Mouse (Mus musculus) heart, embryonic 11.5 days (tissue): ENCODE results near the gene Fbrsl1. TPM values are rescaled to one million over a fixed set of nuclear protein-coding genes. Genes with fewer than 3 reads are reported as not detected.

ENCODE experiments used
- ATAC-seq: fragments of 200-750 bp; cut with Nextera tagmentation; replicated peaks from 2 replicates; pipeline ENCODE4 v1.8.0; 2017; ENCODE audit warnings: moderate library complexity; ENCODE audit not compliant: insufficient number of reproducible peaks, low FRiP score, low TSS enrichment
- H3K27ac ChIP-seq: fragments of 300-500 bp; sonication (generic); 2 replicates; pipeline ENCODE4 v1.5.1; 2014; ENCODE audit warnings: mild to moderate bottlenecking, low read depth, low read length
- H3K27me3 ChIP-seq: fragments of 300-500 bp; sonication (generic); 2 replicates; pipeline ENCODE4 v1.6.1; 2014; ENCODE audit warnings: mild to moderate bottlenecking, low read length, mixed read lengths; ENCODE audit not compliant: control insufficient read depth, insufficient read depth
- H3K36me3 ChIP-seq: fragments of 300-500 bp; sonication (generic); 2 replicates; pipeline ENCODE4 v1.6.1; 2014; ENCODE audit warnings: mild to moderate bottlenecking, low read length, moderate library complexity, mixed read lengths; ENCODE audit not compliant: control insufficient read depth, insufficient read depth
- H3K4me1 ChIP-seq: fragments of 300-500 bp; sonication (generic); 2 replicates; pipeline ENCODE4 v1.6.1; 2014; ENCODE audit warnings: low read length; ENCODE audit not compliant: control insufficient read depth, insufficient read depth
- H3K4me2 ChIP-seq: fragments of 300-500 bp; sonication (generic); 2 replicates; pipeline ENCODE4 v1.6.1; 2014; ENCODE audit warnings: mild to moderate bottlenecking, moderate library complexity
- H3K4me3 ChIP-seq: fragments of 300-500 bp; sonication (generic); 2 replicates; pipeline ENCODE4 v1.5.1; 2014; ENCODE audit warnings: low read depth, low read length
- H3K9ac ChIP-seq: fragments of 300-500 bp; sonication (generic); 2 replicates; pipeline ENCODE4 v1.6.1; 2014; ENCODE audit warnings: mild to moderate bottlenecking, low read depth, low read length, moderate library complexity
- H3K9me3 ChIP-seq: fragments of 300-500 bp; sonication (generic); replicated peaks from 2 replicates; pipeline ENCODE4 v1.6.1; 2016; ENCODE audit warnings: low read length; ENCODE audit not compliant: control insufficient read depth
- WGBS: fragments of 180-500 bp; shearing (Covaris S2); extraction: QIAGEN DNeasy Blood & Tissue Kit; methylation state at CpG from one replicate; pipeline ENCODE4 v1.1.7; 2014; ENCODE audit not compliant: insufficient replicate concordance; 5-methylcytosine and 5-hydroxymethylcytosine counted together
- polyA plus RNA-seq: library from polyadenylated mRNA; unstranded; fragments of >200 nt; fragmentation: Nextera tagmentation; extraction: Ambion mirVana; gene quantifications from 2 replicates; pipeline ENCODE4 v1.2.1, GENCODE M21; 2014

Fbrsl1 gene
- polyA plus RNA-seq, 1 experiment from 2014 or later = 8.1 TPM

- Histone ChIP-seq H3K9me3 (no peaks in the 10 kb centered on the region), H3K36me3 (no peaks in the 10 kb centered on the region), H3K4me2 (no peak overlapping the region), H3K4me3 (no peak overlapping the region), H3K9ac (no peak overlapping the region), H3K27ac (no peak overlapping the region), H3K27me3 (peaks cover 30% of the 10 kb centered on the region), H3K4me1 (no peaks in the 10 kb centered on the region)
- no peak for ATAC-seq
- WGBS = 59% methylated on average over 5 of the region's 5 CpGs
Observed at GRCm38 (mm10) chr5:110486674-110487334, 38.5 kb upstream of the Fbrsl1 start.

GRCm38 (mm10) chr5:110484711-110485110 is 36.4 kb upstream of the Fbrsl1 start:
- WGBS = 68% methylated on average over 3 of the region's 3 CpGs
- Histone ChIP-seq H3K4me1 (no peaks in the 10 kb centered on the region), H3K9ac (no peak overlapping the region), H3K9me3 (no peaks in the 10 kb centered on the region), H3K27ac (no peak overlapping the region), H3K27me3 (peaks cover 42% of the 10 kb centered on the region), H3K4me3 (no peak overlapping the region), H3K36me3 (no peaks in the 10 kb centered on the region), H3K4me2 (no peak overlapping the region)
- ATAC-seq = no peak

- no peak overlapping the region for H3K4me2 ChIP-seq
- no peak overlapping the region for H3K9ac ChIP-seq
- H3K27ac ChIP-seq = no peak overlapping the region
- ATAC-seq = no peak
- 49% methylated on average over 8 of the region's 8 CpGs for WGBS
- H3K27me3 ChIP-seq = peaks cover 25% of the 10 kb centered on the region
- H3K9me3 ChIP-seq = no peaks in the 10 kb centered on the region
- H3K4me3 ChIP-seq = no peak overlapping the region
- no peaks in the 10 kb centered on the region for H3K4me1 ChIP-seq
- H3K36me3 ChIP-seq = no peaks in the 10 kb centered on the region
Observed at GRCm38 (mm10) chr5:110479228-110479627, 30.9 kb upstream of the Fbrsl1 start.

GRCm38 (mm10) chr5:110474156-110474555 is 25.9 kb upstream of the Fbrsl1 start:
- no peaks in the 10 kb centered on the region for H3K36me3 ChIP-seq
- H3K4me2 ChIP-seq = no peak overlapping the region
- no peak overlapping the region for H3K9ac ChIP-seq
- 67% methylated on average over 11 of the region's 11 CpGs for WGBS
- ATAC-seq = no peak
- peaks cover 5% of the 10 kb centered on the region for H3K27me3 ChIP-seq
- no peaks in the 10 kb centered on the region for H3K9me3 ChIP-seq
- H3K27ac ChIP-seq = no peak overlapping the region
- H3K4me3 ChIP-seq = no peak overlapping the region
- H3K4me1 ChIP-seq = no peaks in the 10 kb centered on the region

GRCm38 (mm10) chr5:110472834-110473233 is 24.5 kb upstream of the Fbrsl1 start:
- no peaks in the 10 kb centered on the region for H3K4me1 ChIP-seq
- no peak overlapping the region for H3K4me3 ChIP-seq
- H3K27me3 ChIP-seq = peaks cover 5% of the 10 kb centered on the region

GRCm38 (mm10) chr5:110471981-110472476 is 23.7 kb upstream of the Fbrsl1 start:
- H3K27ac ChIP-seq = no peak overlapping the region
- no peak overlapping the region for H3K4me2 ChIP-seq
- no peak overlapping the region for H3K4me3 ChIP-seq
- H3K27me3 ChIP-seq = peaks cover 5% of the 10 kb centered on the region
- no peaks in the 10 kb centered on the region for H3K36me3 ChIP-seq
- no peaks in the 10 kb centered on the region for H3K9me3 ChIP-seq
- whole genome bisulfite sequencing = 48% methylated on average over 5 of the region's 5 CpGs
- no peak overlapping the region for H3K9ac ChIP-seq
- H3K4me1 ChIP-seq = no peaks in the 10 kb centered on the region
- no peak for ATAC-seq

More at GRCm38 (mm10) chr5:110472834-110473233, 24.5 kb upstream of the Fbrsl1 start:
- no peak for ATAC-seq
- Histone ChIP-seq H3K9ac (no peak overlapping the region), H3K36me3 (no peaks in the 10 kb centered on the region), H3K9me3 (no peaks in the 10 kb centered on the region), H3K4me2 (no peak overlapping the region), H3K27ac (no peak overlapping the region)
- WGBS = 38% methylated on average over 1 of the region's 1 CpGs

- Histone ChIP-seq H3K36me3 (no peaks in the 10 kb centered on the region), H3K4me3 (no peak overlapping the region), H3K4me2 (no peak overlapping the region), H3K27ac (no peak overlapping the region), H3K9ac (no peak overlapping the region), H3K27me3 (peaks cover 5% of the 10 kb centered on the region; the same call in 1 of the 2 replicates), H3K4me1 (no peaks in the 10 kb centered on the region), H3K9me3 (no peaks in the 10 kb centered on the region)
- 23% methylated on average over 4 of the region's 4 CpGs for WGBS
- no peak for ATAC-seq
Observed at GRCm38 (mm10) chr5:110471285-110471684, 23.0 kb upstream of the Fbrsl1 start.

- Histone ChIP-seq H3K4me2 (no peak overlapping the region), H3K9ac (no peak overlapping the region), H3K4me1 (no peaks in the 10 kb centered on the region), H3K27me3 (peaks cover 5% of the 10 kb centered on the region; the same call in 1 of the 2 replicates), H3K27ac (no peak overlapping the region), H3K9me3 (no peaks in the 10 kb centered on the region), H3K36me3 (no peaks in the 10 kb centered on the region), H3K4me3 (no peak overlapping the region)
- 73% methylated on average over 8 of the region's 8 CpGs for WGBS
- no peak for ATAC-seq
Observed at GRCm38 (mm10) chr5:110469227-110469925, 21.1 kb upstream of the Fbrsl1 start.
